Mouse (Mus musculus) heart, embryonic 11.5 days (tissue): ENCODE data around the gene Gm21903. TPM values are rescaled to one million over a fixed set of nuclear protein-coding genes. Genes with fewer than 3 reads are reported as not detected.
"Not testable (repeated sequence)": the region's sequence is repeated elsewhere in the genome, so short reads cannot be mapped to it uniquely, and the experiment has no call there.

Experiments
- ATAC-seq: fragments of 200-750 bp; cut with Nextera tagmentation; replicated peaks from 2 replicates; pipeline ENCODE4 v1.8.0; 2017; ENCODE audit warnings: moderate library complexity; ENCODE audit not compliant: insufficient number of reproducible peaks, low FRiP score, low TSS enrichment
- H3K27ac ChIP-seq: fragments of 300-500 bp; sonication (generic); 2 replicates; pipeline ENCODE4 v1.5.1; 2014; ENCODE audit warnings: mild to moderate bottlenecking, low read depth, low read length
- H3K27me3 ChIP-seq: fragments of 300-500 bp; sonication (generic); 2 replicates; pipeline ENCODE4 v1.6.1; 2014; ENCODE audit warnings: mild to moderate bottlenecking, low read length, mixed read lengths; ENCODE audit not compliant: control insufficient read depth, insufficient read depth
- H3K36me3 ChIP-seq: fragments of 300-500 bp; sonication (generic); 2 replicates; pipeline ENCODE4 v1.6.1; 2014; ENCODE audit warnings: mild to moderate bottlenecking, low read length, moderate library complexity, mixed read lengths; ENCODE audit not compliant: control insufficient read depth, insufficient read depth
- H3K4me1 ChIP-seq: fragments of 300-500 bp; sonication (generic); 2 replicates; pipeline ENCODE4 v1.6.1; 2014; ENCODE audit warnings: low read length; ENCODE audit not compliant: control insufficient read depth, insufficient read depth
- H3K4me2 ChIP-seq: fragments of 300-500 bp; sonication (generic); 2 replicates; pipeline ENCODE4 v1.6.1; 2014; ENCODE audit warnings: mild to moderate bottlenecking, moderate library complexity
- H3K4me3 ChIP-seq: fragments of 300-500 bp; sonication (generic); 2 replicates; pipeline ENCODE4 v1.5.1; 2014; ENCODE audit warnings: low read depth, low read length
- H3K9ac ChIP-seq: fragments of 300-500 bp; sonication (generic); 2 replicates; pipeline ENCODE4 v1.6.1; 2014; ENCODE audit warnings: mild to moderate bottlenecking, low read depth, low read length, moderate library complexity
- H3K9me3 ChIP-seq: fragments of 300-500 bp; sonication (generic); replicated peaks from 2 replicates; pipeline ENCODE4 v1.6.1; 2016; ENCODE audit warnings: low read length; ENCODE audit not compliant: control insufficient read depth
- WGBS: fragments of 180-500 bp; shearing (Covaris S2); extraction: QIAGEN DNeasy Blood & Tissue Kit; methylation state at CpG from one replicate; pipeline ENCODE4 v1.1.7; 2014; ENCODE audit not compliant: insufficient replicate concordance; 5-methylcytosine and 5-hydroxymethylcytosine counted together
- polyA plus RNA-seq: library from polyadenylated mRNA; unstranded; fragments of >200 nt; fragmentation: Nextera tagmentation; extraction: Ambion mirVana; gene quantifications from 2 replicates; pipeline ENCODE4 v1.2.1, GENCODE M21; 2014

The Gm21903 gene
- not detected in 2 replicates for polyA plus RNA-seq

DNA sequence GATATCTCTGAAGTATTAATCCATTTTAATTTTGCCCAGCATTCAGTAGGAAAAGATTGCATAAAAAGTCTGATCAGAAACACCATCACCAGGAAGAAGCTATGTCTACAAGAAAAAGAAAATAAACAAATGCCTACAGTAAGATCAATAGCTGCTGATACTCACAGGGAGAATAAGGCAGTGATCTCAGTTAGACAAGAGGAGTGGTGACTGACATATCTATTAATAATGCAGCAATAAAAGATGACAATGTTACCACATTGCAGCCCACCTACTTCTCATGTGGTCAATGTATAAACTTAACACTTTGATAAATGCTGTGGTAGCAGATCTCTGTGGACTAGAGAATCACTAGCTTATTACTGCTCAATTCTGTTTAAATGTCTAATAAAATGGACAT, at the start of gene Gm21903:
TSS of gene Gm21903 (minus strand) at position 101 of the 400 bp plus-strand sequence.
- 0 out of 2 replicates have a peak, but pooled peaks cover 3% of the 10 kb centered on the region for H3K9me3 ChIP-seq
- no peaks in the 10 kb centered on the region for H3K4me1 ChIP-seq
- no peak within 1 kb of the TSS for H3K4me2 ChIP-seq

DNA sequence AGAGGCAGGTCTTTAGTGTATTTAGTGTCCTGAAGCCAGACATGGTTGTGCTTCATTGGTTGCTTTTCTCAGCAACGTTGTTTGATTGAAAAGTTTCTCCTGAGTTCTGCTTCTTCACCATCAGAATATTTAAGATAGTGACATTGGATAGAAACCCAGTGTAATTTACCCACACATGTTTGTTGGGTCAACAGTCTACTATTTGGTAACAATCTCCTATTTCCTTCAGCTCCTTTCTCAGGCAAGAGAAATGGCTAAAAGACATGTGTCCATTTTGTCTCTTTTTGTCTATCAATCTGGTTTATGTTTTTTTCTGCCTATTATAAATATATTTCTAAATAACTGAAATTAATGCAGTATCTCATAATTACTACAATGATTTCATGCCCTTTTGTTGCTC, 33.8 kb upstream of the Gm21903 start, which contains the start of gene Esp23:
TSS of gene Esp23 (minus strand) at position 101 of the 400 bp plus-strand sequence.
- no peaks in the 10 kb centered on the region for H3K27me3 ChIP-seq
- no peak within 1 kb of the TSS for H3K27ac ChIP-seq
- H3K4me2 ChIP-seq = no peak within 1 kb of the TSS
- H3K4me3 ChIP-seq = no peak within 1 kb of the TSS
- no peak for ATAC-seq
- WGBS = 50% methylated on average over 1 of the region's 1 CpGs
- H3K9me3 ChIP-seq = peaks cover 6% of the 10 kb centered on the region; the same call in 1 of the 2 replicates
- H3K4me1 ChIP-seq = no peaks in the 10 kb centered on the region
- H3K9ac ChIP-seq = no peak within 1 kb of the TSS
- no peaks in the 10 kb centered on the region for H3K36me3 ChIP-seq

More for the DNA sequence above, at the start of gene Gm21903:
- H3K9ac ChIP-seq = no peak within 1 kb of the TSS
- H3K36me3 ChIP-seq = no peaks in the 10 kb centered on the region
- no peak for ATAC-seq
- H3K4me3 ChIP-seq = no peak within 1 kb of the TSS
- H3K27me3 ChIP-seq = no peaks in the 10 kb centered on the region
- no peak within 1 kb of the TSS for H3K27ac ChIP-seq

DNA sequence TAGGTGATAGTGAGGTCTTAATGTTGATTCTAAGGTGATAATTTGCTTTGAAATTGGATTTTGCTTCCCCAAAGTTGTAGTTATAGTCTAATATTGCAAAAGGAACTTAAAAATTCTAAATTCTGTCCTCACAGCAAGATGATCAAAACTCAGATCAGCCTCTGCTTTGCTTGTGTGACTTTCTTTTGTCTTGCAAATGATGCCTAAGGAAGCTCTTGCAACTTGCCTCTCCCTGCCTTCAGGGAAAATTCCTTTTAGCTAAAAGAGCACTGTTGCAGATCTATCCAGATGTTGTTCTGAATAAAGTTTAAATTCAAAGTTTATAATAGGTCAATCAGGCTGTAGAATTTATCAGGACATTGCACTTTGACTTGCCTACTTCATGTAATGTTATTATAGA, 20.5 kb upstream of the Gm21903 start:
- Histone ChIP-seq H3K4me3 (no peak overlapping the region), H3K9ac (no peak overlapping the region), H3K27me3 (no peaks in the 10 kb centered on the region), H3K9me3 (peaks cover 4% of the 10 kb centered on the region), H3K27ac (no peak overlapping the region), H3K4me2 (no peak overlapping the region), H3K36me3 (no peaks in the 10 kb centered on the region), H3K4me1 (no peaks in the 10 kb centered on the region)
- ATAC-seq = no peak

DNA sequence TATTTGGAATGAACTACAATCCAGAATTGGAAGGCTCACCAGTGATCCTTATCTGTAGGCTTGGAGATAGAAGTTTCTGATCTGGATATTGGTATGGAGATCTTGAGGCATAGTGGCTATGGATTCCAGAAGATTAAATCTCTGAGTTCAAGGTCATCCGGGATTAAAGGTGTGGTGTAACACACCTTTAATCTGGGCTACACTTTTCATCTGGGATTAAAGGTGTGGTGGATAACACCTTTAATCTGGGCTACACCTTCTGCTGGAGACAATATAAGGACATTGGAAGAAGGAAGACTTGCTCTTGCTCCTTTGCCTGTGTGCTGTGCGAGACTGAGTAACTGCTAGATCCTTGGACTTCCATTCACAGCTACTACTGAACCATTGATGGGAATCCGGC, 6.7 kb downstream of the Gm21903 start, which contains the start of gene Esp24:
TSS of gene Esp24 (plus strand) at position 301 of the 400 bp plus-strand sequence.
- not testable (repeated sequence) for H3K9ac ChIP-seq, H3K9me3 ChIP-seq, ATAC-seq, H3K36me3 ChIP-seq, H3K27ac ChIP-seq, H3K4me2 ChIP-seq, H3K4me1 ChIP-seq, H3K4me3 ChIP-seq, H3K27me3 ChIP-seq
- WGBS = 80% methylated on average over 3 of the region's 3 CpGs

DNA sequence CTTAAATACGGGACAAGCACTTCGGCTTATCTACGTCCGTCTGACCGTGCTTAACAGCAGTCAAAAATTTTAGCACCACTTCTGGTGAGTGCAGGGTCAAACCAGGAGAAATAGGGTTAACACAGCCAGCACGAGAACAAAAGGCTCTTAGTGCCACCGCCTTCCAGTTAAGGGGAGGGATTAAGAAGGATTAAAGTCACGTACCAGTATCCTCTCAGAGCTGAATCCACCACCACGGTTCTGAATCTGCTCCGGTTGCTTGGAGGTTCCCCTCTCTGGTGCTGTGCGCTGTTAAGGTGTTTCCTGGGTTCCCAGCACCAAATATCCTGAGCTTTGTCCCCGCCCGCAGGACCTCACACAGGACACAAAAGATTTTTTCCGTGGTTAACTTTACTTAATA, 26.0 kb downstream of the Gm21903 start:
- no peak overlapping the region for H3K4me3 ChIP-seq
- H3K9ac ChIP-seq = no peak overlapping the region
- no peak for ATAC-seq
- WGBS = 62% methylated on average over 14 of the region's 14 CpGs
- no peaks in the 10 kb centered on the region for H3K27me3 ChIP-seq
- no peaks in the 10 kb centered on the region for H3K36me3 ChIP-seq
- H3K27ac ChIP-seq = no peak overlapping the region
- no peaks in the 10 kb centered on the region for H3K4me1 ChIP-seq
- no peak overlapping the region for H3K4me2 ChIP-seq
- H3K9me3 ChIP-seq = peaks cover 4% of the 10 kb centered on the region; the same call in 1 of the 2 replicates

DNA sequence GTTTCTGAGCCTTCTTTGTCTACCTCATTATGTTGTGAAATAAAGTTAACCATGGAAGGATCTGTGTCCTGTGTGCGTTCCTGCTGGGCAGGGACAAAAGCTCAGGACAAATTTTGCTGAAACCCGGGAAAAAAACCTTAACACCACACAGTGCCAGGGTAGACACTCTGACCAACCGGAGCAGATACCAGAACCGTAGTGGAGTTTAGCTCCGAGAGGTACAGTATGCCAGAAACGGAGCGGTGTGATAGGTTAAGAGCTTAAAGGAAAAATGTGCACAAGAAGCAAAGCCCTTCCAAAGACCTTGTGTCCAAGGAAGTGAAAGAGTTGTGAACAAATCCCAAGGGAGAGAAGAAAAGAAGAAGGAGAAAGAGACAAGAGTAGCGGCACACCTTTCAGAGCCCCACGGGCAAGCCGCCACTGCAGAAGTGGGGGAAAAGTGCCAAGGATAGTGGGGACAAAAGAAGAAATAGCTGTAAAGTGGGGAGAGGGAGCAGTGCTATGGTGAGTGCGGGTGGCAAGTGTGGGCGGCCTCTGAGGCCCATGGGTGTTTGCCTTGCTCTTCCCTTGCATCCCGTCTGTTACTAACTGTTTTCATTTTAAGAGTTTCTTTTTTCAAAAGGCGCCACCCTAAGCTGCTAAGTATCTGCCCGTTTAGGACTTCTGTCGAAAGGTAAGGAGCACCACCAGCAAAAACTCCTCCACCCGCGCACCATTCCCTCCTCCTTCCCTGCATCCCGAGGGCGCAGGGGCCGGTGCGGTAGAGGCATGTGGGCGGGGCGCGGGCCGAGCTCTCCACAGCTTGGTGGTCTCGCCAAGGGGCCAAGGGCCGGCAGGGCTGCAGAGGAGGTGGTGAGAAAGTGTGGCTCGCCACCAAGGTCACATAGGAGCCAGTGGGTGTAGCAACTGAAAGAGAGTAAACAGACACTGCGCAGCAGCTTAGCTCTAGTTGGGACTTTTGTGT, 32.2 kb downstream of the Gm21903 start:
- ATAC-seq = no peak
- H3K4me1 ChIP-seq = no peaks in the 10 kb centered on the region
- no peaks in the 10 kb centered on the region for H3K36me3 ChIP-seq
- no peaks in the 10 kb centered on the region; the same call in 1 of the 2 replicates for H3K9me3 ChIP-seq
- 35% methylated on average over 30 of the region's 30 CpGs for WGBS
- no peak overlapping the region for H3K9ac ChIP-seq
- no peaks in the 10 kb centered on the region for H3K27me3 ChIP-seq
- peak overlapping the region; percentile 51 for H3K4me2 ChIP-seq
- H3K27ac ChIP-seq = no peak overlapping the region
- peak overlapping the region; percentile 25; the same call in 1 of the 2 replicates for H3K4me3 ChIP-seq

DNA sequence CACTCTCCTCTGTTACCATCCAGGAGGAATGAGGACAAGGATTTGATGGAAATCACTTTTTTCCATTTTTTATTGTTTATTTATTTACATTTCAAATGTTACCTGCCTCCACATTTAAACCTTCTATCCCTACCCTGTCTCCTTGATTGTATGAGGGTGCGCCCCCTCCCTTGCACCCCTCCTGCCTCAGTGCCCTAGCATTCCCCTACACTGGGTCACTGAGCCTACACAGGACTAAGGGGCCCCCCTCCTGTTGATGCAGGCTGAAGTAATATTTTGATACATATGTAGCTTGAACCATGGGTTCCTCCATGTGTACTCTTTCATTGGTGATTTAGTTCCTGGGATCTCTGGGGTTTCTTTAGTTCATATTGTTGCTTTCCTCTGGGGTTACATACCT, 33.3 kb downstream of the Gm21903 start:
- WGBS = 73% methylated on average over 1 of the region's 1 CpGs
- Histone ChIP-seq H3K4me3 (no peak overlapping the region), H3K4me2 (no peak overlapping the region), H3K4me1 (no peaks in the 10 kb centered on the region), H3K9me3 (no peaks in the 10 kb centered on the region; the same call in 1 of the 2 replicates), H3K27me3 (no peaks in the 10 kb centered on the region), H3K36me3 (no peaks in the 10 kb centered on the region), H3K27ac (no peak overlapping the region), H3K9ac (no peak overlapping the region)
- no peak for ATAC-seq
